Mouse (Mus musculus): ENCODE measurements around the gene Dpy19l3. TPM values are rescaled to one million over a fixed set of nuclear protein-coding genes. Genes with fewer than 3 reads are reported as not detected.

The Dpy19l3 gene
- 22.0 and 27.8 TPM in 2 replicates for polyA plus RNA-seq (2015; fragmentation: Nextera tagmentation; extraction: Ambion mirVana)

GRCm38 (mm10) chr7:35754033-35754885 lies at the start of gene Dpy19l3:
Gene Dpy19l3, minus strand, starts transcription at chr7:35754454.
- Histone ChIP-seq H3K9me3 (no peaks in the 10 kb centered on the region), H3K27me3 (no peaks in the 10 kb centered on the region), H3K4me1 (peaks cover 11% of the 10 kb centered on the region), H3K9ac (peak within 1 kb of the TSS; percentile 64), H3K4me3 (peak within 1 kb of the TSS; percentile 86), H3K36me3 (peaks cover 21% of the 10 kb centered on the region), H3K4me2 (peak within 1 kb of the TSS; percentile 96), H3K27ac (peak within 1 kb of the TSS; percentile 72)
- under 1% methylated on average over 70 of the region's 70 CpGs for WGBS
- peak; percentile 96 for ATAC-seq (ENCODE audit: insufficient number of reproducible peaks, low FRiP score, low TSS enrichment, low read depth)

- Histone ChIP-seq H3K4me2 (peak within 1 kb of the TSS; percentile 63), H3K4me1 (peaks cover 9% of the 10 kb centered on the region), H3K4me3 (peak within 1 kb of the TSS; percentile 92), H3K9ac (peak within 1 kb of the TSS; percentile 95), H3K27me3 (no peaks in the 10 kb centered on the region), H3K27ac (peak within 1 kb of the TSS; percentile 91), H3K36me3 (peaks cover 25% of the 10 kb centered on the region), H3K9me3 (no peaks in the 10 kb centered on the region)
- 22% methylated on average over 23 of the region's 26 CpGs for WGBS
- ATAC-seq (ENCODE audit: insufficient number of reproducible peaks, low FRiP score, low TSS enrichment, low read depth): peak; percentile 89
These were observed 48.8 kb upstream of the Dpy19l3 start, which contains the start of gene Zfp507 for GRCm38 (mm10) chr7:35802906-35803595. Gene Zfp507, minus strand, starts transcription at chr7:35803003.

GRCm38 (mm10) chr7:35802201-35802905 lies 48.1 kb upstream of the Dpy19l3 start:
- H3K4me3 ChIP-seq: peak overlapping the region; percentile 92
- H3K27ac ChIP-seq: peak overlapping the region; percentile 91
- no peaks in the 10 kb centered on the region for H3K9me3 ChIP-seq
- peak overlapping the region; percentile 63 for H3K4me2 ChIP-seq
- peaks cover 31% of the 10 kb centered on the region for H3K36me3 ChIP-seq
- H3K4me1 ChIP-seq: peaks cover 9% of the 10 kb centered on the region
- peak overlapping the region; percentile 95 for H3K9ac ChIP-seq
- no peaks in the 10 kb centered on the region for H3K27me3 ChIP-seq
- under 1% methylated on average over 42 of the region's 49 CpGs for WGBS
- peak; percentile 75 for ATAC-seq (ENCODE audit: insufficient number of reproducible peaks, low FRiP score, low TSS enrichment, low read depth)

- peaks cover 8% of the 10 kb centered on the region for H3K4me1 ChIP-seq
- H3K27ac ChIP-seq: no peak overlapping the region
- WGBS: 66% methylated on average over 7 of the region's 7 CpGs
- H3K4me2 ChIP-seq: no peak overlapping the region
- H3K4me3 ChIP-seq: no peak overlapping the region
- H3K27me3 ChIP-seq: no peaks in the 10 kb centered on the region
- peaks cover 82% of the 10 kb centered on the region for H3K36me3 ChIP-seq
- no peaks in the 10 kb centered on the region for H3K9me3 ChIP-seq
- no peak overlapping the region for H3K9ac ChIP-seq
- ATAC-seq (ENCODE audit: insufficient number of reproducible peaks, low FRiP score, low TSS enrichment, low read depth): no peak
These were observed 41.9 kb upstream of the Dpy19l3 start for GRCm38 (mm10) chr7:35796123-35796522.

GRCm38 (mm10) chr7:35794145-35794664 lies 40.0 kb upstream of the Dpy19l3 start:
- Histone ChIP-seq H3K4me1 (peaks cover 8% of the 10 kb centered on the region; the same call in 1 of the 2 replicates), H3K27ac (no peak overlapping the region), H3K36me3 (peaks cover 84% of the 10 kb centered on the region), H3K4me3 (no peak overlapping the region), H3K9ac (no peak overlapping the region), H3K9me3 (no peaks in the 10 kb centered on the region), H3K4me2 (no peak overlapping the region), H3K27me3 (no peaks in the 10 kb centered on the region)
- whole genome bisulfite sequencing: 88% methylated on average over 12 of the region's 12 CpGs
- no peak for ATAC-seq (ENCODE audit: insufficient number of reproducible peaks, low FRiP score, low TSS enrichment, low read depth)

- no peaks in the 10 kb centered on the region for H3K27me3 ChIP-seq
- H3K36me3 ChIP-seq: peaks cover 82% of the 10 kb centered on the region
- peaks cover 8% of the 10 kb centered on the region; the same call in 1 of the 2 replicates for H3K4me1 ChIP-seq
- H3K9ac ChIP-seq: no peak overlapping the region
- 81% methylated on average over 12 of the region's 12 CpGs for WGBS
- no peak for ATAC-seq (ENCODE audit: insufficient number of reproducible peaks, low FRiP score, low TSS enrichment, low read depth)
- no peak overlapping the region for H3K4me3 ChIP-seq
- no peak overlapping the region for H3K4me2 ChIP-seq
- no peak overlapping the region for H3K27ac ChIP-seq
- H3K9me3 ChIP-seq: no peaks in the 10 kb centered on the region
These were observed 38.0 kb upstream of the Dpy19l3 start for GRCm38 (mm10) chr7:35792150-35792848.

- Histone ChIP-seq H3K4me2 (no peak overlapping the region), H3K9ac (no peak overlapping the region), H3K4me1 (peaks cover 6% of the 10 kb centered on the region; the same call in 1 of the 2 replicates), H3K9me3 (no peaks in the 10 kb centered on the region), H3K27ac (no peak overlapping the region), H3K27me3 (no peaks in the 10 kb centered on the region), H3K4me3 (no peak overlapping the region), H3K36me3 (peaks cover 80% of the 10 kb centered on the region)
- 43% methylated on average over 8 of the region's 8 CpGs for WGBS
- ATAC-seq (ENCODE audit: insufficient number of reproducible peaks, low FRiP score, low TSS enrichment, low read depth): no peak
These were observed 36.7 kb upstream of the Dpy19l3 start for GRCm38 (mm10) chr7:35790926-35791325.

GRCm38 (mm10) chr7:35790201-35790600 lies 35.9 kb upstream of the Dpy19l3 start:
- Histone ChIP-seq H3K9me3 (no peaks in the 10 kb centered on the region), H3K27ac (no peak overlapping the region), H3K27me3 (no peaks in the 10 kb centered on the region), H3K4me2 (no peak overlapping the region), H3K4me1 (peaks cover 6% of the 10 kb centered on the region; the same call in 1 of the 2 replicates), H3K9ac (no peak overlapping the region), H3K4me3 (no peak overlapping the region), H3K36me3 (peaks cover 80% of the 10 kb centered on the region)
- no peak for ATAC-seq (ENCODE audit: insufficient number of reproducible peaks, low FRiP score, low TSS enrichment, low read depth)
- WGBS: 59% methylated on average over 8 of the region's 8 CpGs

- Histone ChIP-seq H3K36me3 (peaks cover 79% of the 10 kb centered on the region), H3K9ac (no peak overlapping the region), H3K4me3 (no peak overlapping the region), H3K9me3 (no peaks in the 10 kb centered on the region), H3K27me3 (no peaks in the 10 kb centered on the region), H3K4me2 (no peak overlapping the region), H3K4me1 (no peaks in the 10 kb centered on the region), H3K27ac (no peak overlapping the region)
- ATAC-seq (ENCODE audit: insufficient number of reproducible peaks, low FRiP score, low TSS enrichment, low read depth): no peak
- 78% methylated on average over 4 of the region's 4 CpGs for WGBS
These were observed 31.3 kb upstream of the Dpy19l3 start for GRCm38 (mm10) chr7:35785579-35785978.

- Histone ChIP-seq H3K9ac (no peak overlapping the region), H3K4me1 (no peaks in the 10 kb centered on the region), H3K27ac (no peak overlapping the region), H3K4me3 (no peak overlapping the region), H3K27me3 (no peaks in the 10 kb centered on the region), H3K9me3 (no peaks in the 10 kb centered on the region), H3K4me2 (no peak overlapping the region), H3K36me3 (peaks cover 74% of the 10 kb centered on the region)
- ATAC-seq (ENCODE audit: insufficient number of reproducible peaks, low FRiP score, low TSS enrichment, low read depth): no peak
These were observed 28.0 kb upstream of the Dpy19l3 start for GRCm38 (mm10) chr7:35782252-35782651.

- Histone ChIP-seq H3K27me3 (no peaks in the 10 kb centered on the region), H3K9ac (no peak overlapping the region), H3K4me3 (no peak overlapping the region), H3K27ac (no peak overlapping the region), H3K36me3 (peaks cover 63% of the 10 kb centered on the region), H3K9me3 (no peaks in the 10 kb centered on the region), H3K4me2 (no peak overlapping the region), H3K4me1 (no peaks in the 10 kb centered on the region)
- no peak for ATAC-seq (ENCODE audit: insufficient number of reproducible peaks, low FRiP score, low TSS enrichment, low read depth)
- WGBS: 74% methylated on average over 12 of the region's 12 CpGs
These were observed 19.9 kb upstream of the Dpy19l3 start for GRCm38 (mm10) chr7:35774127-35774526.
